Mouse (Mus musculus): Measurements from ENCODE around the gene 4930558K02Rik.

GRCm38 (mm10) chr1:161896130-161896529 is 83.3 kb downstream of the 4930558K02Rik start:
- TF ChIP-seq POLR2A (IDR thresholded peaks at IDR 0.05; ENCODE audit: insufficient read depth, low read depth, low read length) (no peak), CTCF (IDR thresholded peaks at IDR 0.05) (no peak), EP300 (IDR thresholded peaks at IDR 0.05; ENCODE audit: insufficient read depth, low read depth, low read length) (no peak)

Measured in heart, adult 2 months (tissue).